Mouse (Mus musculus): ENCODE data around the gene Dclk1. TPM values are rescaled to one million over a fixed set of nuclear protein-coding genes. Genes with fewer than 3 reads are reported as not detected.

Gene Dclk1
- polyA plus RNA-seq, 1 experiment from 2014 or later, result 0.01 TPM

- Histone ChIP-seq H3K36me3 (ENCODE audit: inconsistent target) (no peaks in the 10 kb centered on the region), H3K4me3 (ENCODE audit: inconsistent target) (no peak overlapping the region), H3K79me2 (ENCODE audit: inconsistent target) (no peaks in the 10 kb centered on the region), H3K27ac (no peak overlapping the region)
- WGBS (ENCODE audit: missing documents), result 78% methylated on average over 3 of the region's 3 CpGs
Measured at GRCm38 (mm10) chr3:55333511-55333910, 91.3 kb downstream of the Dclk1 start.

- WGBS (ENCODE audit: missing documents), result 80% methylated on average over 11 of the region's 11 CpGs
- Histone ChIP-seq H3K27ac (no peak overlapping the region), H3K79me2 (ENCODE audit: inconsistent target) (no peaks in the 10 kb centered on the region), H3K4me3 (ENCODE audit: inconsistent target) (no peak overlapping the region), H3K36me3 (ENCODE audit: inconsistent target) (no peaks in the 10 kb centered on the region)
Measured at GRCm38 (mm10) chr3:55336895-55337294, 94.7 kb downstream of the Dclk1 start.

GRCm38 (mm10) chr3:55337671-55338070 lies 95.5 kb downstream of the Dclk1 start:
- WGBS (ENCODE audit: missing documents), result 90% methylated on average over 6 of the region's 7 CpGs
- Histone ChIP-seq H3K27ac (no peak overlapping the region), H3K4me3 (ENCODE audit: inconsistent target) (no peak overlapping the region), H3K79me2 (ENCODE audit: inconsistent target) (no peaks in the 10 kb centered on the region), H3K36me3 (ENCODE audit: inconsistent target) (no peaks in the 10 kb centered on the region)

GRCm38 (mm10) chr3:55342445-55342844 lies 100.3 kb downstream of the Dclk1 start:
- H3K79me2 ChIP-seq (ENCODE audit: inconsistent target), result no peaks in the 10 kb centered on the region
- no peak overlapping the region for H3K27ac ChIP-seq
- 90% methylated on average over 4 of the region's 4 CpGs for WGBS (ENCODE audit: missing documents)
- H3K36me3 ChIP-seq (ENCODE audit: inconsistent target), result no peaks in the 10 kb centered on the region
- no peak overlapping the region for H3K4me3 ChIP-seq (ENCODE audit: inconsistent target)

GRCm38 (mm10) chr3:55347371-55348025 lies 105.3 kb downstream of the Dclk1 start:
- H3K36me3 ChIP-seq (ENCODE audit: inconsistent target), result no peaks in the 10 kb centered on the region
- no peaks in the 10 kb centered on the region for H3K79me2 ChIP-seq (ENCODE audit: inconsistent target)
- no peak overlapping the region for H3K27ac ChIP-seq
- WGBS (ENCODE audit: missing documents), result 64% methylated on average over 16 of the region's 16 CpGs
- H3K4me3 ChIP-seq (ENCODE audit: inconsistent target), result no peak overlapping the region

- Histone ChIP-seq H3K4me3 (ENCODE audit: inconsistent target) (no peak overlapping the region), H3K79me2 (ENCODE audit: inconsistent target) (no peaks in the 10 kb centered on the region), H3K27ac (no peak overlapping the region), H3K36me3 (ENCODE audit: inconsistent target) (no peaks in the 10 kb centered on the region)
- WGBS (ENCODE audit: missing documents), result 91% methylated on average over 5 of the region's 5 CpGs
Measured at GRCm38 (mm10) chr3:55348026-55348390, 105.8 kb downstream of the Dclk1 start.

- 100% methylated on average over 2 of the region's 2 CpGs for WGBS (ENCODE audit: missing documents)
- H3K36me3 ChIP-seq (ENCODE audit: inconsistent target), result no peaks in the 10 kb centered on the region
- H3K4me3 ChIP-seq (ENCODE audit: inconsistent target), result no peak overlapping the region
- H3K27ac ChIP-seq, result no peak overlapping the region
- no peaks in the 10 kb centered on the region for H3K79me2 ChIP-seq (ENCODE audit: inconsistent target)
Measured at GRCm38 (mm10) chr3:55350194-55350593, 108.0 kb downstream of the Dclk1 start.

GRCm38 (mm10) chr3:55351281-55352052 lies 109.3 kb downstream of the Dclk1 start:
- H3K36me3 ChIP-seq (ENCODE audit: inconsistent target), result no peaks in the 10 kb centered on the region
- WGBS (ENCODE audit: missing documents), result 96% methylated on average over 13 of the region's 13 CpGs
- H3K27ac ChIP-seq, result no peak overlapping the region
- H3K79me2 ChIP-seq (ENCODE audit: inconsistent target), result no peaks in the 10 kb centered on the region
- H3K4me3 ChIP-seq (ENCODE audit: inconsistent target), result no peak overlapping the region

- no peak overlapping the region for H3K4me3 ChIP-seq (ENCODE audit: inconsistent target)
- H3K36me3 ChIP-seq (ENCODE audit: inconsistent target), result no peaks in the 10 kb centered on the region
- H3K79me2 ChIP-seq (ENCODE audit: inconsistent target), result no peaks in the 10 kb centered on the region
- 98% methylated on average over 12 of the region's 14 CpGs for WGBS (ENCODE audit: missing documents)
- no peak overlapping the region for H3K27ac ChIP-seq
Measured at GRCm38 (mm10) chr3:55352529-55352928, 110.4 kb downstream of the Dclk1 start.

- WGBS (ENCODE audit: missing documents), result 82% methylated on average over 9 of the region's 9 CpGs
- no peaks in the 10 kb centered on the region for H3K36me3 ChIP-seq (ENCODE audit: inconsistent target)
- H3K4me3 ChIP-seq (ENCODE audit: inconsistent target), result no peak overlapping the region
- H3K27ac ChIP-seq, result no peak overlapping the region
- H3K79me2 ChIP-seq (ENCODE audit: inconsistent target), result no peaks in the 10 kb centered on the region
Measured at GRCm38 (mm10) chr3:55353169-55353568, 111.0 kb downstream of the Dclk1 start.

GRCm38 (mm10) chr3:55353909-55354511 lies 111.8 kb downstream of the Dclk1 start:
- no peak overlapping the region for H3K4me3 ChIP-seq (ENCODE audit: inconsistent target)
- H3K36me3 ChIP-seq (ENCODE audit: inconsistent target), result no peaks in the 10 kb centered on the region
- no peaks in the 10 kb centered on the region for H3K79me2 ChIP-seq (ENCODE audit: inconsistent target)
- peak overlapping the region; percentile 14 for H3K27ac ChIP-seq
- WGBS (ENCODE audit: missing documents), result 76% methylated on average over 13 of the region's 13 CpGs

- Histone ChIP-seq H3K27ac (peak overlapping the region; percentile 14; the same call in 1 of the 2 replicates), H3K4me3 (ENCODE audit: inconsistent target) (no peak overlapping the region), H3K79me2 (ENCODE audit: inconsistent target) (no peaks in the 10 kb centered on the region), H3K36me3 (ENCODE audit: inconsistent target) (no peaks in the 10 kb centered on the region)
- 42% methylated on average over 3 of the region's 3 CpGs for WGBS (ENCODE audit: missing documents)
Measured at GRCm38 (mm10) chr3:55354765-55355164, 112.6 kb downstream of the Dclk1 start.

GRCm38 (mm10) chr3:55358486-55358885 lies 116.3 kb downstream of the Dclk1 start:
- Histone ChIP-seq H3K79me2 (ENCODE audit: inconsistent target) (no peaks in the 10 kb centered on the region), H3K4me3 (ENCODE audit: inconsistent target) (no peak overlapping the region), H3K36me3 (ENCODE audit: inconsistent target) (no peaks in the 10 kb centered on the region), H3K27ac (no peak overlapping the region)
- WGBS (ENCODE audit: missing documents), result 77% methylated on average over 8 of the region's 8 CpGs

GRCm38 (mm10) chr3:55360836-55361235 lies 118.7 kb downstream of the Dclk1 start:
- 92% methylated on average over 3 of the region's 3 CpGs for WGBS (ENCODE audit: missing documents)
- no peak overlapping the region for H3K4me3 ChIP-seq (ENCODE audit: inconsistent target)
- no peak overlapping the region for H3K27ac ChIP-seq
- no peaks in the 10 kb centered on the region for H3K36me3 ChIP-seq (ENCODE audit: inconsistent target)
- no peaks in the 10 kb centered on the region for H3K79me2 ChIP-seq (ENCODE audit: inconsistent target)

- Histone ChIP-seq H3K79me2 (ENCODE audit: inconsistent target) (no peaks in the 10 kb centered on the region), H3K36me3 (ENCODE audit: inconsistent target) (no peaks in the 10 kb centered on the region), H3K4me3 (ENCODE audit: inconsistent target) (no peak overlapping the region), H3K27ac (no peak overlapping the region)
- 94% methylated on average over 8 of the region's 8 CpGs for WGBS (ENCODE audit: missing documents)
Measured at GRCm38 (mm10) chr3:55367166-55367565, 125.0 kb downstream of the Dclk1 start.
